Mouse (Mus musculus): ENCODE results near the gene Btbd7. TPM values are rescaled to one million over a fixed set of nuclear protein-coding genes. Genes with fewer than 3 reads are reported as not detected.

Btbd7 gene
- total and polyA plus RNA-seq, 2 experiments from 2014 or later: 7.0 to 37.8 TPM

GRCm38 (mm10) chr12:102784899-102785592 is 93.2 kb downstream of the Btbd7 start:
- TF ChIP-seq CTCF (IDR thresholded peaks at IDR 0.05; ENCODE audit: low read depth): no peak
- no peak overlapping the region for H3K27ac ChIP-seq (ENCODE audit: low read depth, low read length)
- H3K4me1 ChIP-seq (ENCODE audit: insufficient read depth): no peaks in the 10 kb centered on the region
- WGBS: 91% methylated on average over 19 of the region's 19 CpGs
- no peak overlapping the region for H3K4me3 ChIP-seq (ENCODE audit: low read depth, low read length)
- no peaks in the 10 kb centered on the region for H3K9me3 ChIP-seq (ENCODE audit: low read length)
- peaks cover 39% of the 10 kb centered on the region for H3K36me3 ChIP-seq (ENCODE audit: insufficient read depth)
- H3K27me3 ChIP-seq (ENCODE audit: insufficient read depth, low read length): no peaks in the 10 kb centered on the region
- no peak overlapping the region for H3K9ac ChIP-seq
- no peak overlapping the region for H3K4me2 ChIP-seq (ENCODE audit: low read depth)
- DNase-seq: no peak
- ATAC-seq: no peak

- ATAC-seq: no peak
These were observed 95.4 kb downstream of the Btbd7 start for GRCm38 (mm10) chr12:102782841-102783240.

GRCm38 (mm10) chr12:102779452-102779851 is 98.8 kb downstream of the Btbd7 start:
- Histone ChIP-seq H3K9ac (no peak overlapping the region), H3K27me3 (ENCODE audit: insufficient read depth, low read length) (no peaks in the 10 kb centered on the region), H3K4me2 (ENCODE audit: low read depth) (no peak overlapping the region), H3K4me3 (ENCODE audit: low read depth, low read length) (no peak overlapping the region), H3K27ac (ENCODE audit: low read depth, low read length) (no peak overlapping the region), H3K9me3 (ENCODE audit: low read length) (no peaks in the 10 kb centered on the region), H3K4me1 (ENCODE audit: insufficient read depth) (no peaks in the 10 kb centered on the region), H3K36me3 (ENCODE audit: insufficient read depth) (peaks cover 40% of the 10 kb centered on the region)
- DNase-seq (no peak), ATAC-seq (no peak)
- TF ChIP-seq CTCF (IDR thresholded peaks at IDR 0.05; ENCODE audit: low read depth): peak; percentile 30
- 52% methylated on average over 3 of the region's 3 CpGs for WGBS

More at GRCm38 (mm10) chr12:102782841-102783240, 95.4 kb downstream of the Btbd7 start:
- DNase-seq: no peak
- Histone ChIP-seq H3K36me3 (ENCODE audit: insufficient read depth) (peaks cover 34% of the 10 kb centered on the region), H3K4me2 (ENCODE audit: low read depth) (no peak overlapping the region), H3K9me3 (ENCODE audit: low read length) (no peaks in the 10 kb centered on the region), H3K4me3 (ENCODE audit: low read depth, low read length) (no peak overlapping the region), H3K4me1 (ENCODE audit: insufficient read depth) (no peaks in the 10 kb centered on the region), H3K27ac (ENCODE audit: low read depth, low read length) (no peak overlapping the region), H3K9ac (no peak overlapping the region), H3K27me3 (ENCODE audit: insufficient read depth, low read length) (no peaks in the 10 kb centered on the region)
- no peak for TF ChIP-seq CTCF (IDR thresholded peaks at IDR 0.05; ENCODE audit: low read depth)
- WGBS: 95% methylated on average over 5 of the region's 5 CpGs

GRCm38 (mm10) chr12:102778151-102778550 is 100.1 kb downstream of the Btbd7 start:
- 86% methylated on average over 5 of the region's 5 CpGs for WGBS
- no peak overlapping the region for H3K4me3 ChIP-seq (ENCODE audit: low read depth, low read length)
- no peaks in the 10 kb centered on the region for H3K9me3 ChIP-seq (ENCODE audit: low read length)
- H3K27ac ChIP-seq (ENCODE audit: low read depth, low read length): no peak overlapping the region
- H3K36me3 ChIP-seq (ENCODE audit: insufficient read depth): peaks cover 47% of the 10 kb centered on the region
- H3K4me2 ChIP-seq (ENCODE audit: low read depth): no peak overlapping the region
- H3K9ac ChIP-seq: no peak overlapping the region
- DNase-seq: no peak
- no peak for TF ChIP-seq CTCF (IDR thresholded peaks at IDR 0.05; ENCODE audit: low read depth)
- no peak for ATAC-seq
- H3K27me3 ChIP-seq (ENCODE audit: insufficient read depth, low read length): no peaks in the 10 kb centered on the region
- no peaks in the 10 kb centered on the region for H3K4me1 ChIP-seq (ENCODE audit: insufficient read depth)

- Histone ChIP-seq H3K4me1 (ENCODE audit: insufficient read depth) (no peaks in the 10 kb centered on the region), H3K4me2 (ENCODE audit: low read depth) (no peak overlapping the region), H3K9ac (no peak overlapping the region), H3K27me3 (ENCODE audit: insufficient read depth, low read length) (no peaks in the 10 kb centered on the region), H3K36me3 (ENCODE audit: insufficient read depth) (peaks cover 63% of the 10 kb centered on the region), H3K9me3 (ENCODE audit: low read length) (no peaks in the 10 kb centered on the region), H3K27ac (ENCODE audit: low read depth, low read length) (no peak overlapping the region), H3K4me3 (ENCODE audit: low read depth, low read length) (no peak overlapping the region)
- ATAC-seq: no peak
- DNase-seq: no peak
- WGBS: 91% methylated on average over 14 of the region's 14 CpGs
- TF ChIP-seq CTCF (IDR thresholded peaks at IDR 0.05; ENCODE audit: low read depth): no peak
These were observed 102.2 kb downstream of the Btbd7 start for GRCm38 (mm10) chr12:102776035-102776434.

GRCm38 (mm10) chr12:102772676-102773075 is 105.6 kb downstream of the Btbd7 start:
- 95% methylated on average over 5 of the region's 5 CpGs for WGBS
- TF ChIP-seq CTCF (IDR thresholded peaks at IDR 0.05; ENCODE audit: low read depth): no peak
- no peak for DNase-seq
- Histone ChIP-seq H3K27me3 (ENCODE audit: insufficient read depth, low read length) (no peaks in the 10 kb centered on the region), H3K9ac (no peak overlapping the region), H3K9me3 (ENCODE audit: low read length) (no peaks in the 10 kb centered on the region), H3K4me3 (ENCODE audit: low read depth, low read length) (no peak overlapping the region), H3K4me2 (ENCODE audit: low read depth) (no peak overlapping the region), H3K27ac (ENCODE audit: low read depth, low read length) (no peak overlapping the region), H3K36me3 (ENCODE audit: insufficient read depth) (peaks cover 88% of the 10 kb centered on the region), H3K4me1 (ENCODE audit: insufficient read depth) (no peaks in the 10 kb centered on the region)
- no peak for ATAC-seq

- 96% methylated on average over 8 of the region's 8 CpGs for WGBS
These were observed 106.7 kb downstream of the Btbd7 start for GRCm38 (mm10) chr12:102771601-102772000.

More at GRCm38 (mm10) chr12:102771601-102772000, 106.7 kb downstream of the Btbd7 start:
- Histone ChIP-seq H3K36me3 (ENCODE audit: insufficient read depth) (peaks cover 89% of the 10 kb centered on the region), H3K9ac (no peak overlapping the region), H3K9me3 (ENCODE audit: low read length) (no peaks in the 10 kb centered on the region), H3K27ac (ENCODE audit: low read depth, low read length) (no peak overlapping the region), H3K4me1 (ENCODE audit: insufficient read depth) (no peaks in the 10 kb centered on the region), H3K27me3 (ENCODE audit: insufficient read depth, low read length) (no peaks in the 10 kb centered on the region), H3K4me3 (ENCODE audit: low read depth, low read length) (no peak overlapping the region), H3K4me2 (ENCODE audit: low read depth) (no peak overlapping the region)
- DNase-seq (no peak), ATAC-seq (no peak)
- no peak for TF ChIP-seq CTCF (IDR thresholded peaks at IDR 0.05; ENCODE audit: low read depth)
